Mouse (Mus musculus) small intestine, adult 2 months (tissue): ENCODE data around the gene Tm9sf1. TPM values are rescaled to one million over a fixed set of nuclear protein-coding genes. Genes with fewer than 3 reads are reported as not detected.

Experiments used
- H3K27ac ChIP-seq: fragments of 200-500 bp; 2 replicates; pipeline ENCODE4 v1.5.1; 2012; ENCODE audit warnings: low read depth, low read length, control low read depth, inconsistent platforms; ENCODE audit not compliant: insufficient read depth
- H3K27me3 ChIP-seq: fragments of 200-500 bp; 2 replicates; pipeline ENCODE4 v1.6.1; 2012; ENCODE audit warnings: mild to moderate bottlenecking, moderate library complexity, low read length, inconsistent platforms; ENCODE audit not compliant: control insufficient read depth, insufficient read depth
- H3K36me3 ChIP-seq: fragments of 200-500 bp; 2 replicates; pipeline ENCODE4 v1.6.1; 2012; ENCODE audit warnings: mild to moderate bottlenecking, low read length, control low read depth, inconsistent platforms; ENCODE audit not compliant: control insufficient read depth, insufficient read depth
- H3K4me1 ChIP-seq: fragments of 200-500 bp; 2 replicates; pipeline ENCODE4 v1.6.1; 2012; ENCODE audit warnings: low read length, inconsistent platforms, mixed read lengths; ENCODE audit not compliant: control insufficient read depth, insufficient read depth, insufficient read length
- H3K4me3 ChIP-seq: fragments of 200-500 bp; 2 replicates; pipeline ENCODE4 v1.5.1; 2012; ENCODE audit warnings: low read depth, mild to moderate bottlenecking, control low read depth, inconsistent platforms, low read length, moderate library complexity
- CTCF ChIP-seq: fragments of 200-500 bp; IDR thresholded peaks from 2 replicates; pipeline ENCODE4 v1.5.1; 2012; ENCODE audit warnings: low read depth, mild to moderate bottlenecking, control low read depth, inconsistent platforms, low read length, moderate library complexity, mixed read lengths; ENCODE audit not compliant: insufficient replicate concordance, insufficient read length; ENCODE audit errors: extremely low read depth
- POLR2A ChIP-seq: fragments of 200-500 bp; IDR thresholded peaks from 2 replicates; pipeline ENCODE4 v1.6.1; 2012; ENCODE audit warnings: low read depth, mild to moderate bottlenecking, control low read depth, inconsistent platforms, low read length, moderate library complexity
- WGBS: fragments of 180-500 bp; shearing (Covaris S2); methylation state at CpG from one replicate; pipeline ENCODE4 v1.1.7; 2018; 5-methylcytosine and 5-hydroxymethylcytosine counted together
- polyA plus RNA-seq: library from polyadenylated mRNA; depleted of rRNA; stranded (reverse); fragments of >200 nt; gene quantifications from 2 replicates; pipeline ENCODE4 v1.2.3, GENCODE M21; 2012

Tm9sf1 gene
- polyA plus RNA-seq, 1 experiment = 104 TPM

DNA sequence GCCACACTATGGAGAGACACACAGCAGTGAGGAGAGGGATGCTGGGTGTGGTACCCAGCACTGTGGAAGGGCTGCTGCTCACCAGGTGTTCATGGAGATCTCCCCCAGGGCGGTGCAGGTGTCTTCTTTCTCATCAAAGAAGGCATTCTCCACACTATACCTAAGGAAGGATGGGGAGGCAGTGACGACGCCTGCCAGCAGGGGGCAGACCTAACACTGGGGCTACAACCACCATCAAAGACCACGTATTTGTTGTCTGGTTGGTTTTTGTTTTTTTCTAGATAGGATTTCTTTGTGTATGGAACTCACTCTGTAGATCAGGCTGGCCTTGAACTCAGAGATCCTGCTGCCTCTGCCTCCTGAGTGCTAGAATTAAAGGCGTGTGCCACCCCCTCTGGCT is 14.3 kb downstream of the Tm9sf1 start:
- peak; percentile 73; the same call in 1 of the 2 replicates for TF ChIP-seq CTCF
- TF ChIP-seq POLR2A = no peak
- Histone ChIP-seq H3K36me3 (peaks cover 51% of the 10 kb centered on the region), H3K4me1 (peaks cover 15% of the 10 kb centered on the region), H3K4me3 (no peak overlapping the region), H3K27ac (no peak overlapping the region), H3K27me3 (no peaks in the 10 kb centered on the region)
- WGBS = 32% methylated on average over 5 of the region's 5 CpGs

DNA sequence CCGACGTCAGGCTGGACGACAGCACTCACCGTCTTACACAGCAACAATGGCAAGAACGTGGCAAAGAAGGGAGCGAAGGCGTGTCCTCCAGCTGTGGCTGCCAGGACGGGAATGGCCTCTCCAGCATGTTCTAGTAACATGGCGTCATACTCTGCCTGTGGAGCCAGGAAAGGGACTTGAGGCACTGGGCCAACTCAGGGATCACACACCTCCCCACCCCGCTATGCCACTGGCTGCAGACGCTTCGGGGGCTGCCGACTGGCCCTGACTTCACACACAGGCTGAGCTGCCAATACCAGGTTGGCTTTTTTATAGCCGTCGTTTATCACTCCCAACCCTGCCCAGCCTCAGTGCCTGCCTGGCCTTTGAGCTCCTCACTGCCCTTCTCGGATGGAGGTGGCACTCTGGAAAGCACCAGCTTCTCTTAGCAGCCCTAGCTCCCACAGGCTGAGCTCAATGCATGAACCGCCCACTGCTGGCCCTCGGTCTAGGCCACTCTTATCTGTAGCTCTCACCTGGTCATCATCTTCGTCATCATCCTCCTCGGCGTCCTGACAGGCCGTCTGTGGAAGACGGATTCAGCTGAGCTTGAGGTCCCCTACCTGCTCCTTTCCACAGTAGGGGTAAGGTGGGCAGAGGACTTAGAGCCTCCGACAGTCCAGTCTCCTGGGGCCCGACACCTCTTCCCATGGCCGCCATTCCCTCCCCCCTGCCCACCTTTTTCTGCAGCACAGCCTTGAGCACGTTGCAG is 15.4 kb downstream of the Tm9sf1 start:
- H3K27me3 ChIP-seq = no peaks in the 10 kb centered on the region
- TF ChIP-seq CTCF (no peak; the same call in 1 of the 2 replicates), POLR2A (no peak)
- peak overlapping the region; percentile 33 for H3K27ac ChIP-seq
- H3K4me1 ChIP-seq = peaks cover 15% of the 10 kb centered on the region
- peaks cover 52% of the 10 kb centered on the region for H3K36me3 ChIP-seq
- no peak overlapping the region for H3K4me3 ChIP-seq
- WGBS = 73% methylated on average over 27 of the region's 27 CpGs

DNA sequence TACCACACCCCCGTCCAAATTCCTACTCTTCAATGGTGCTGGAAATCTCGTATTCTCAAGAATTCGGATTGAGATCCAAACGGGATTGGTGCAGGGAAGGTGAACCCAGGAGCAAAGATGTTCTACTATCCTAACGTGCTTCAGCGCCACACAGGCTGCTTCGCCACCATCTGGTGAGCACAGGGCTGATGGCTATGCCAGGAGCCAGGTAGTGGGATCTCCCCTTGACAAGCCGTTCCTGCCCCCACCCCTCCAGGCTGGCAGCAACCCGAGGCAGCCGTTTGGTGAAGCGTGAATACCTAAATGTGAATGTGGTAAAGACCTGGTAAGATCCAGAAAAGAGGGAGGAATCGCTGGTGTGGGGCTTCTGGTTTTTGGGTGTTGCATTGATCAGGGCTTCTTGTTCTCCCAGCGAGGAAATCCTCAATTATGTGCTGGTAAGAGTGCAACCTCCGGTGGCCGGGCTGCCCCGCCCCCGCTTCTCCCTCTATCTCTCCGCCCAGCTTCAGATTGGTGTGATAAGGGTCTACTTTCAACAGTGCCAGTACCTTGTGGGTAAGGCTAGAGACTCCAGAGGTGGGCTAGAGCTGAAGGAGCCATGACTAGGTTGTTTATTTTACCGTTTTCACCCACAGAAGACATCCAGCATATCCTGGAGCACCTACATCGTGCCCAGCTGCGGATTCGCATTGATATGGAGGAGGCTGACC is 25.0 kb downstream of the Tm9sf1 start:
- TF ChIP-seq POLR2A (no peak), CTCF (no peak)
- whole genome bisulfite sequencing = 24% methylated on average over 22 of the region's 22 CpGs
- H3K4me3 ChIP-seq = peak overlapping the region; percentile 60

GRCm38 (mm10) chr14:55617822-55618221 is 25.8 kb downstream of the Tm9sf1 start, which contains the start of gene Rec8:
TSS of gene Rec8 (plus strand) at chr14:55618037.
- peak within 1 kb of the TSS; percentile 60 for H3K4me3 ChIP-seq
- no peak within 1 kb of the TSS for H3K27ac ChIP-seq
- peaks cover 8% of the 10 kb centered on the region; the same call in 1 of the 2 replicates for H3K4me1 ChIP-seq
- TF ChIP-seq CTCF (no peak), POLR2A (no peak; the same call in 1 of the 2 replicates)
- no peaks in the 10 kb centered on the region for H3K27me3 ChIP-seq
- WGBS = 24% methylated on average over 21 of the region's 21 CpGs
- no peaks in the 10 kb centered on the region for H3K36me3 ChIP-seq

More for the DNA sequence above, 25.0 kb downstream of the Tm9sf1 start:
- Histone ChIP-seq H3K27ac (no peak overlapping the region), H3K27me3 (no peaks in the 10 kb centered on the region), H3K4me1 (peaks cover 5% of the 10 kb centered on the region; the same call in 1 of the 2 replicates), H3K36me3 (0 out of 2 replicates have a peak, but pooled peaks cover 2% of the 10 kb centered on the region)

DNA sequence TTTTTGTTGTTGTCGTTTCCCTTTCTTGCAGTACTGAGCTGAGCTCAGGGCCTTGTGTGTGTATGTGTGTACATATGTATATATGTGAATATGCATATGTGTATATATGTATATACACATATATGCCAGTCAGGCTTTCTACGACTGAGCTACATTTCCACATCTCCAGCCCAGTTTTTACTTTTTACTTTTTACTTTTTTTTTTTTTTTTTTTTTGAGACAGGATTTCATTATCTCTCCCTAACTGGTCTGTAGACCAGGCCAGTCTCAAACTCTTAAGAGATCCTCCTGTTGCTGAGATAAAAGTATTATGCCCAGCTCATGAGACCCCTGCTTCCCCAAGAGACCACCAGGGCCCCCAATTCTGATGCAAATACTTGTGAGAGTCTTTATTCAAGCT is 26.8 kb downstream of the Tm9sf1 start:
- WGBS = 79% methylated on average over 2 of the region's 2 CpGs

GRCm38 (mm10) chr14:55615876-55616275 is 27.7 kb downstream of the Tm9sf1 start:
- no peak overlapping the region for H3K4me3 ChIP-seq
- H3K36me3 ChIP-seq = no peaks in the 10 kb centered on the region
- no peak overlapping the region for H3K27ac ChIP-seq
- H3K4me1 ChIP-seq = peaks cover 12% of the 10 kb centered on the region; the same call in 1 of the 2 replicates
- H3K27me3 ChIP-seq = no peaks in the 10 kb centered on the region
- 45% methylated on average over 2 of the region's 2 CpGs for WGBS
- TF ChIP-seq CTCF = no peak
- no peak for TF ChIP-seq POLR2A

More for the DNA sequence above, 26.8 kb downstream of the Tm9sf1 start:
- H3K36me3 ChIP-seq = no peaks in the 10 kb centered on the region
- TF ChIP-seq CTCF (no peak), POLR2A (no peak)
- no peak overlapping the region for H3K27ac ChIP-seq
- H3K27me3 ChIP-seq = no peaks in the 10 kb centered on the region
- H3K4me1 ChIP-seq = peaks cover 12% of the 10 kb centered on the region; the same call in 1 of the 2 replicates
- no peak overlapping the region for H3K4me3 ChIP-seq
